23 mouse cellular contexts compared by ENCODE assay signal in genomic region chr7:144003471-144003870, GRCm38 (mm10). TPM values are rescaled to one million over a fixed set of nuclear protein-coding genes. Genes with fewer than 3 reads are reported as not detected.
"Had no signal": no experiment of that assay in that cellular context is flagged by ENCODE, and none has a peak within 500 bp of the region (broad histone marks: within the 10 kb centered on the region; RNA-seq: fewer than 3 reads in every experiment).

No protein-coding gene starts in this region.

- DNase-seq: heart, postnatal 10 days; heart, postnatal 14 days; heart, postnatal 36 days; heart, postnatal 4 days; kidney, adult 11 months; kidney, adult 18-20 months; kidney, adult 2 months; kidney, adult 8-10 months; kidney, adult 9 months; kidney, postnatal 10 days; kidney, postnatal 14 days; kidney, postnatal 25 days; kidney, postnatal 36 days; kidney, postnatal 4 days; layer of hippocampus, adult 9-11 months; layer of hippocampus, postnatal 36 days had no signal

- ATAC-seq: hindbrain, embryonic 16.5 days; hindbrain, postnatal 0 days; inflammation-experienced regulatory T-cells, adult 6 months; intestine, embryonic 15.5 days; intestine, embryonic 16.5 days; intestine, postnatal 0 days had no signal

RNA-seq across cellular contexts. Expression of gene Shank2, which starts 1.7 kb away (rescaled TPM):
- total RNA-seq: hematopoietic stem cell, adult 5-6 weeks had no signal
- polyA plus RNA-seq: inflammation-experienced regulatory T-cells, adult 6 months had no signal
